Mouse (Mus musculus) small intestine, adult 2 months (tissue): ENCODE data around the gene Usp24.

Experiments used
- CTCF ChIP-seq: fragments of 200-500 bp; IDR thresholded peaks from 2 replicates; pipeline ENCODE4 v1.5.1; 2012; ENCODE audit warnings: low read depth, mild to moderate bottlenecking, control low read depth, inconsistent platforms, low read length, moderate library complexity, mixed read lengths; ENCODE audit not compliant: insufficient replicate concordance, insufficient read length; ENCODE audit errors: extremely low read depth
- POLR2A ChIP-seq: fragments of 200-500 bp; IDR thresholded peaks from 2 replicates; pipeline ENCODE4 v1.6.1; 2012; ENCODE audit warnings: low read depth, mild to moderate bottlenecking, control low read depth, inconsistent platforms, low read length, moderate library complexity

DNA sequence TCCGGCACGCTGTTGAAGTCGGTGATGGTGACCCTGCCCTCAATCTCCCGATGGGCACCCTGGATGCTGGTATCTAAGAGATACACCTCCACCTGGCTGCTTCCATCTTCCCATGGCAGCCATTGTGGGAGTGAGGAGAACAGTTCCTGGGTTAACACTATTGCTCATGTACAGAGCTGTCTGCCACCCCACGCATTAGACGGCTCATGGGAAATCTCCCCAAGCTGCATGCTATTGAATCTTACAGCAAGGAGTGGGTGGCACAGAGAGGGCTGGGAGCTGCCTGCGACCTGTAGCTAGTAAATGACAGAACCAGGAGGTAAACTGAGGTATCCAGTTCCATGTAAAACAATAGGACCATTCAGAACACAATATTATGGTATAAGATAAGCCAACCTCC lies 138.5 kb downstream of the Usp24 start:
- TF ChIP-seq CTCF (no peak), POLR2A (no peak)
